Mouse (Mus musculus): Measurements from ENCODE around the gene Nrip3.

- TF ChIP-seq CTCF (IDR thresholded peaks at IDR 0.05; ENCODE audit: borderline replicate concordance, extremely low read depth, insufficient read depth, insufficient read length) (no peak), POLR2A (IDR thresholded peaks at IDR 0.05; ENCODE audit: borderline replicate concordance, extremely low read depth, insufficient read depth, insufficient read length, poor library complexity, severe bottlenecking) (no peak)
These were observed 22.5 kb upstream of the Nrip3 start for GRCm38 (mm10) chr7:109804355-109804754.

All from brain, embryonic 14.5 days (tissue).